Mouse (Mus musculus) olfactory bulb, adult 2 months (tissue): ENCODE data around the gene Rpp38.

Experiments used
- CTCF ChIP-seq: fragments of 200-500 bp; IDR thresholded peaks from 2 replicates; pipeline ENCODE4 v1.5.1; 2012; ENCODE audit warnings: low read depth, mild to moderate bottlenecking, low read length, moderate library complexity; ENCODE audit not compliant: insufficient read depth
- POLR2A ChIP-seq: fragments of 200-500 bp; IDR thresholded peaks from 2 replicates; pipeline ENCODE4 v1.6.1; 2012; ENCODE audit warnings: mild to moderate bottlenecking, low read depth, low read length, moderate library complexity; ENCODE audit not compliant: insufficient read depth

- TF ChIP-seq CTCF = no peak
- no peak for TF ChIP-seq POLR2A
Measured at GRCm38 (mm10) chr2:3286243-3286642, 46.2 kb downstream of the Rpp38 start.
